Mouse (Mus musculus) ES-CJ7 (cell line): Measurements from ENCODE around the gene Btbd35f24.
"Not testable (repeated sequence)": the region's sequence is repeated elsewhere in the genome, so short reads cannot be mapped to it uniquely, and the experiment has no call there.

Experiments used
- DNase-seq: peaks from one replicate; pipeline ENCODE4 v3.0.0; 2011; ENCODE audit warnings: low read depth, low spot score

Gene Btbd35f24

GRCm38 (mm10) chrX:3195727-3196126 lies at the start of gene Btbd35f24:
Gene Btbd35f24, minus strand, starts transcription at chrX:3195827.
- DNase-seq: not testable (repeated sequence)
